Mouse (Mus musculus): ENCODE measurements around the gene Lrch4. TPM values are rescaled to one million over a fixed set of nuclear protein-coding genes. Genes with fewer than 3 reads are reported as not detected.

Gene Lrch4
- polyA plus RNA-seq, 1 experiment from 2014 or later: 16.0 TPM

DNA sequence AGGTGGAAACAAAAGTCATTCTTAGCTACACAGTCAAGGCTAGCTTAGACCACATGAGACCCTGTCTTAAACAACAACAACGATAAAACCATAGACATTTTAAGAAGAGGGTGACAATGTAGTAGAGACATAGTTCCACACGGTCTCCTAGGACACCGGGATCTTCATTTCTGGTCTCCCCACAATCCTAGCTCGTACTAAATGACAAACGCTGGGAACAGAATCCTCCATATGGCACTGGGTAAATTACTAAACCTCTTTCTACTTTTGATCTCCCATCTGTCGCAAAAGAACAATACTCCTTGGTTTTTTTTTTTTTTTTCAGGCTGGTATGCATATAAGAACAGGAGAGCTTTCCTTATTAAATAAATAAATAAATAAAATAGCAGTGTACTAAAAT, 53.6 kb downstream of the Lrch4 start:
- peak overlapping the region; percentile 78 for H3K4me2 ChIP-seq
- H3K9ac ChIP-seq (replicated peaks): no peak overlapping the region
- H3K27me3 ChIP-seq (replicated peaks): no peaks in the 10 kb centered on the region
- no peak for ATAC-seq (ENCODE audit: low FRiP score)
- no peak overlapping the region for H3K4me3 ChIP-seq (replicated peaks)
- H3K4me1 ChIP-seq: peaks cover 24% of the 10 kb centered on the region
- H3K9me3 ChIP-seq (replicated peaks): no peaks in the 10 kb centered on the region
- no peaks in the 10 kb centered on the region for H3K36me3 ChIP-seq
- no peak overlapping the region for H3K27ac ChIP-seq (replicated peaks)
- WGBS: 75% methylated on average over 6 of the region's 6 CpGs

- ATAC-seq (ENCODE audit: low FRiP score): peak; percentile 25
- peaks cover 24% of the 10 kb centered on the region for H3K4me1 ChIP-seq
- no peaks in the 10 kb centered on the region for H3K36me3 ChIP-seq
- peak overlapping the region; percentile 81 for H3K9ac ChIP-seq (replicated peaks)
- H3K27me3 ChIP-seq (replicated peaks): no peaks in the 10 kb centered on the region
- H3K27ac ChIP-seq (replicated peaks): peak overlapping the region; percentile 87
- H3K4me2 ChIP-seq: peak overlapping the region; percentile 78
- peak overlapping the region; percentile 91 for H3K4me3 ChIP-seq (replicated peaks)
- WGBS: 13% methylated on average over 27 of the region's 28 CpGs
- H3K9me3 ChIP-seq (replicated peaks): no peaks in the 10 kb centered on the region
Observed at GRCm38 (mm10) chr5:137683388-137684293, 54.7 kb downstream of the Lrch4 start.

DNA sequence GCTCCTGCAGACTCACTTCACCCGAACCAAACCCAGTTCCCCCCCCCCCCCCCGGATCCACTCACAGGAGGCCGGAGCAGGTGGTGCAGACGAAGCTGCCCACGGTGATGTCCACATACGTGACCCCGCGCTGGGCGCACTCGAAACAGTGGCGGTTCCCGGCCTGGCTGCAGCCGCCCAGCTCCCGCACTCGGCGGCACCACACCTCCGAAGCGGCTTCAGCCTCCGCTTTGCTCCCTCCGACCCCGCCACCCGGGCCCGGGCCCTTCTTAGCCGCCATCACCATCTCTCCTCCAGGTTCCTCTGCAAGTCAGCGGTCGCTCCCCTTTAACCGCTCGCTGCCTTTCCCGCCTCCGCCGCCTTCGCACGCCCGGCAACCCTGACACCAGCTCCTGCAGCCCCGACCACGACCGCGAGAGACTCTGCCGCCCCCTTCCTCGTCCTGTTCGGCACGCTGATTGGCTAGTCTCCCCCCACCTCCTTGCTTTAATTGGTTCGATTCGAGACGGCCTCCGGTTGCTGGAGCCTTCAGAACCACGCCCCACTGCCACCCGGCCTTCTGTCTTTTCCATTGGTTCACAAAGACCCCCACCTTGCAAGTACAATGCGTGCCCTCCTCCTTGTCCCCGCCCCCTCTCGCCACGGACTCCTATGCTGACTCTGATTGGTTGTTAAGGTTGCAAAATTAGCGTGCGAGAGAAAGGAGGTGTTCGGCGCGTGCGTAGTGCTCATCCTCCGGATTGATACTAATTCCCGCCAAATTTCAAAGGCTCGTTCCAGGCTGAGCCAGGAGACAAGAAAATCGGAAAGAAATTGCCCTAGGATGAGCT, 55.6 kb downstream of the Lrch4 start, which contains the start of gene Agfg2:
Gene Agfg2 (minus strand): TSS at position 433 of the 830 bp plus-strand sequence.
- Histone ChIP-seq H3K4me1 (peaks cover 24% of the 10 kb centered on the region), H3K9ac (replicated peaks) (peak within 1 kb of the TSS; percentile 81), H3K4me2 (peak within 1 kb of the TSS; percentile 78), H3K4me3 (replicated peaks) (peak within 1 kb of the TSS; percentile 91), H3K27ac (replicated peaks) (peak within 1 kb of the TSS; percentile 87), H3K27me3 (replicated peaks) (no peaks in the 10 kb centered on the region), H3K36me3 (no peaks in the 10 kb centered on the region), H3K9me3 (replicated peaks) (no peaks in the 10 kb centered on the region)
- WGBS: under 1% methylated on average over 59 of the region's 62 CpGs
- ATAC-seq (ENCODE audit: low FRiP score): peak; percentile 99

GRCm38 (mm10) chr5:137685653-137686052, 56.7 kb downstream of the Lrch4 start:
- no peaks in the 10 kb centered on the region for H3K9me3 ChIP-seq (replicated peaks)
- no peak overlapping the region for H3K4me2 ChIP-seq
- H3K27ac ChIP-seq (replicated peaks): no peak overlapping the region
- ATAC-seq (ENCODE audit: low FRiP score): no peak
- peaks cover 24% of the 10 kb centered on the region for H3K4me1 ChIP-seq
- no peaks in the 10 kb centered on the region for H3K36me3 ChIP-seq
- WGBS: 89% methylated on average over 3 of the region's 3 CpGs
- no peak overlapping the region for H3K4me3 ChIP-seq (replicated peaks)
- H3K9ac ChIP-seq (replicated peaks): no peak overlapping the region
- no peaks in the 10 kb centered on the region for H3K27me3 ChIP-seq (replicated peaks)

DNA sequence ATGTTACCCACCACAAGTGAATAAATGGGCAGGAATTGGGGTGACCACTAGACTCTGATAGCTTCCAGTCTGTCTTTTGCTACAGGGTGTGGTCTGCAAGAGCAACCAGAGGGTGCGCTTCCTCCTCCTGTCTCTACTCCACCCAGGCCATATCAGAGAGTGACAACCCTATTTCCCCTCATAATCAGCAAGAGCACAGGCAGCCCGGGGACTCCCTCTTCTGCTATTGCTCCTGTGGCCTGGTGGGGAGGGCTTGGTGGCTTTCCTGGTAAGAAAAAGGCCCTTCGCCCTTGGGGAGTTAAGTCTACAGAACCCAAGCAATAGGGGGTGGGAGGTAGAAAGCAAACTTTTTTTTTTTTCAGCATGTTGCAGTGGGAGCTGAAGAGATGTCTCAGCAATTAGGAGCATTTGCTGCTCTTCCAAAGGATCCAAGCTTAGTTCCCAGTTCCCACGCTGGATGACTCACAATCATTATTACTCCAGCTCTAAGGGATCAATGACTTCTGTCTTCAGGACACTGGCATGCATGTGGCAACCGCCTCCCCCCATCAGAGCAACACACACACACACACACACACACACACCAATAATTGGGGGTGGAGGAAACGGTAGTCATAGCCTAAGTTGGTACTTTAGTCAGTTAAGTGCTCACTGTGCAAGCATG, 57.3 kb downstream of the Lrch4 start:
- WGBS: 86% methylated on average over 6 of the region's 6 CpGs
- Histone ChIP-seq H3K27me3 (replicated peaks) (no peaks in the 10 kb centered on the region), H3K4me2 (no peak overlapping the region), H3K36me3 (no peaks in the 10 kb centered on the region), H3K9ac (replicated peaks) (no peak overlapping the region), H3K9me3 (replicated peaks) (no peaks in the 10 kb centered on the region), H3K4me1 (peaks cover 24% of the 10 kb centered on the region), H3K4me3 (replicated peaks) (no peak overlapping the region), H3K27ac (replicated peaks) (no peak overlapping the region)
- ATAC-seq (ENCODE audit: low FRiP score): no peak

- no peak for ATAC-seq (ENCODE audit: low FRiP score)
- Histone ChIP-seq H3K4me1 (peaks cover 4% of the 10 kb centered on the region; the same call in 1 of the 2 replicates), H3K4me3 (replicated peaks) (no peak overlapping the region), H3K27me3 (replicated peaks) (no peaks in the 10 kb centered on the region), H3K36me3 (no peaks in the 10 kb centered on the region), H3K9me3 (replicated peaks) (no peaks in the 10 kb centered on the region), H3K4me2 (no peak overlapping the region), H3K9ac (replicated peaks) (no peak overlapping the region), H3K27ac (replicated peaks) (no peak overlapping the region)
- 90% methylated on average over 3 of the region's 3 CpGs for WGBS
Observed at GRCm38 (mm10) chr5:137689974-137690373, 61.1 kb downstream of the Lrch4 start.

DNA sequence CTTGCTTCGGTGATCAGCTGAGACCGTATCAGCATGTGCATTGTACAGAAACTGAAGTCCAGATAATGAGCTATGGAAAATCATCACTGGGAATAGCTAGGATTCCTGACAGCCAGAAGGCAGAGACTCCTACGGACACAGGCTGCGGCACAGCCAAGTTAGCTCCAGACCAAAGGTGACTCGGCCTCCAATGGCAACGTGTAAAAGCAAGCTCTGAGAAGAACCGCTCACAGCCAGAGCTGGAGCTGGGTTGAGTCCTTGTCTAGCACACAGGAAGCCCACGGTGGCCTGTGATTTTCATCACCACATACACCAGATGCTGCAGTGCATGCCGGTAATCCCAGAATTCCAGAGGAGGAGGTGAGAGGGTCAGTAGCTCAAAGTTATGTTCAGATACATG, 61.6 kb downstream of the Lrch4 start:
- no peak for ATAC-seq (ENCODE audit: low FRiP score)
- H3K4me2 ChIP-seq: no peak overlapping the region

More for the DNA sequence above, 61.6 kb downstream of the Lrch4 start:
- 70% methylated on average over 9 of the region's 9 CpGs for WGBS
- Histone ChIP-seq H3K4me3 (replicated peaks) (no peak overlapping the region), H3K27me3 (replicated peaks) (no peaks in the 10 kb centered on the region), H3K9ac (replicated peaks) (no peak overlapping the region), H3K9me3 (replicated peaks) (no peaks in the 10 kb centered on the region), H3K27ac (replicated peaks) (no peak overlapping the region), H3K36me3 (no peaks in the 10 kb centered on the region), H3K4me1 (no peaks in the 10 kb centered on the region)

Other genes with a start within 250 kb of the Lrch4 start
- 0.14 and 0.22 TPM in 2 replicates for gene Zan, start 152.1 kb upstream of the Lrch4 start, polyA plus RNA-seq (2015; fragmentation: Nextera tagmentation; extraction: Ambion mirVana)
- 76.5 and 81.6 TPM in 2 replicates for gene Pop7, start 126.6 kb upstream of the Lrch4 start, polyA plus RNA-seq (2015; fragmentation: Nextera tagmentation; extraction: Ambion mirVana)
- 15.7 and 16.7 TPM in 2 replicates for gene Gigyf1, start 110.6 kb upstream of the Lrch4 start, polyA plus RNA-seq (2015; fragmentation: Nextera tagmentation; extraction: Ambion mirVana)
- gene Epo, start 95.9 kb upstream of the Lrch4 start, polyA plus RNA-seq (2015; fragmentation: Nextera tagmentation; extraction: Ambion mirVana): not detected in 2 replicates
- gene Gnb2, start 95.6 kb upstream of the Lrch4 start, polyA plus RNA-seq (2015; fragmentation: Nextera tagmentation; extraction: Ambion mirVana): 503 and 540 TPM in 2 replicates
- gene Actl6b, start 75.6 kb upstream of the Lrch4 start, polyA plus RNA-seq (2015; fragmentation: Nextera tagmentation; extraction: Ambion mirVana): 203 and 258 TPM in 2 replicates
- gene Tfr2, start 59.3 kb upstream of the Lrch4 start, polyA plus RNA-seq (2015; fragmentation: Nextera tagmentation; extraction: Ambion mirVana): 4.2 and 5.3 TPM in 2 replicates
- 64.6 and 66.9 TPM in 2 replicates for gene Mospd3, start 28.1 kb upstream of the Lrch4 start, polyA plus RNA-seq (2015; fragmentation: Nextera tagmentation; extraction: Ambion mirVana)
- 48.4 and 54.1 TPM in 2 replicates for gene Pcolce, start 15.3 kb upstream of the Lrch4 start, polyA plus RNA-seq (2015; fragmentation: Nextera tagmentation; extraction: Ambion mirVana)
- gene Fbxo24, start 119 bp upstream of the Lrch4 start, polyA plus RNA-seq (2015; fragmentation: Nextera tagmentation; extraction: Ambion mirVana): 0.09 and 0.17 TPM in 2 replicates
- gene Gm20605, start 54 bp downstream of the Lrch4 start, polyA plus RNA-seq (2015; fragmentation: Nextera tagmentation; extraction: Ambion mirVana): 7.9 and 9.0 TPM in 2 replicates
- gene Sap25, start 12.2 kb downstream of the Lrch4 start, polyA plus RNA-seq (2015; fragmentation: Nextera tagmentation; extraction: Ambion mirVana): 5.4 TPM in 2 replicates
- gene Irs3, start 16.6 kb downstream of the Lrch4 start, polyA plus RNA-seq (2015; fragmentation: Nextera tagmentation; extraction: Ambion mirVana): 0.12 and 0.37 TPM in 2 replicates
- 20.5 and 21.6 TPM in 2 replicates for gene Agfg2, start 55.6 kb downstream of the Lrch4 start, polyA plus RNA-seq (2015; fragmentation: Nextera tagmentation; extraction: Ambion mirVana)
- 32.7 and 41.3 TPM in 2 replicates for gene Nyap1, start 112.5 kb downstream of the Lrch4 start, polyA plus RNA-seq (2015; fragmentation: Nextera tagmentation; extraction: Ambion mirVana)
- gene Tsc22d4, start 116.6 kb downstream of the Lrch4 start, polyA plus RNA-seq (2015; fragmentation: Nextera tagmentation; extraction: Ambion mirVana): 110 and 134 TPM in 2 replicates
- 38.2 and 42.3 TPM in 2 replicates for gene Ppp1r35, start 149.7 kb downstream of the Lrch4 start, polyA plus RNA-seq (2015; fragmentation: Nextera tagmentation; extraction: Ambion mirVana)
- 10.0 and 12.7 TPM in 2 replicates for gene Mepce, start 158.5 kb downstream of the Lrch4 start, polyA plus RNA-seq (2015; fragmentation: Nextera tagmentation; extraction: Ambion mirVana)
- 14.9 and 17.0 TPM in 2 replicates for gene Zcwpw1, start 158.7 kb downstream of the Lrch4 start, polyA plus RNA-seq (2015; fragmentation: Nextera tagmentation; extraction: Ambion mirVana)
- 0.31 and 0.65 TPM in 2 replicates for gene Pilra, start 207.2 kb downstream of the Lrch4 start, polyA plus RNA-seq (2015; fragmentation: Nextera tagmentation; extraction: Ambion mirVana)
- gene Pilrb1, start 229.0 kb downstream of the Lrch4 start, polyA plus RNA-seq (2015; fragmentation: Nextera tagmentation; extraction: Ambion mirVana): 0.41 TPM in 1 of 2 replicates, not detected in the other
- not detected in 2 replicates for gene Pilrb2, start 242.7 kb downstream of the Lrch4 start, polyA plus RNA-seq (2015; fragmentation: Nextera tagmentation; extraction: Ambion mirVana)

Data from neural tube, embryonic 15.5 days (tissue).